Mouse (Mus musculus) embryo, embryonic 11 days (tissue): ENCODE measurements around the gene Vmn2r111.
"Not testable (repeated sequence)": the region's sequence is repeated elsewhere in the genome, so short reads cannot be mapped to it uniquely, and the experiment has no call there.

Experiments
- DNase-seq: peaks from one replicate; pipeline ENCODE4 v3.0.0-alpha.2; 2015

Vmn2r111 gene

DNA sequence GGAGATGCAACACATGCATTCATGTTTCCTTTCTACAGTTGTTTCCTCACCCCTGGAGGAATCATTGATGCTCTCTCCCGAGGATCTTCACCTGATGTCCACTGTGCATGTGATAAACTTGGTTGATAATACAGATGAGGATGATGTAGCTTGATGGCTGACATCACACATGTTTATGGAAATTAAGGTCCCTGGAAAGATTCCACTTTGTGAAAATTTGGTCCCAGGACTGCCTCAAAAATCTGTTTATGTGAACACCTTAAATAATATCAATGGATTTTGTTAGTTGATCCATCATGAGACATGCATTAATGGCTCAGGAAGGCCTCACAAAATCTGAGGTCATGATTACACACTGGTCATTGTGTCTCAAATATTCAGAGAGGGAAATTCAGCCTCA, at the start of gene Vmn2r111:
Gene Vmn2r111, minus strand, starts transcription at position 101 of the 400 bp plus-strand sequence.
- not testable (repeated sequence) for DNase-seq

DNA sequence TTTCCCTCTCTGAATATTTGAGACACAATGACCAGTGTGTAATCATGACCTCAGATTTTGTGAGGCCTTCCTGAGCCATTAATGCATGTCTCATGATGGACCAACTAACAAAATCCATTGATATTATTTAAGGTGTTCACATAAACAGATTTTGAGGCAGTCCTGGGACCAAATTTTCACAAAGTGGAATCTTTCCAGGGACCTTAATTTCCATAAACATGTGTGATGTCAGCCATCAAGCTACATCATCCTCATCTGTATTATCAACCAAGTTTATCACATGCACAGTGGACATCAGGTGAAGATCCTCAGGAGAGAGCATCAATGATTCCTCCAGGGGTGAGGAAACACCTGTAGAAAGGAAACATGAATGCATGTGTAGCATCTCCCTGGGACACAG, 27.4 kb upstream of the Vmn2r111 start, which contains the start of gene Vmn2r112:
Gene Vmn2r112, plus strand, starts transcription at position 301 of the 400 bp plus-strand sequence.
- DNase-seq: not testable (repeated sequence)

- not testable (repeated sequence) for DNase-seq
Observed at GRCm38 (mm10) chr17:22520467-22520866, 52.8 kb downstream of the Vmn2r111 start.

DNA sequence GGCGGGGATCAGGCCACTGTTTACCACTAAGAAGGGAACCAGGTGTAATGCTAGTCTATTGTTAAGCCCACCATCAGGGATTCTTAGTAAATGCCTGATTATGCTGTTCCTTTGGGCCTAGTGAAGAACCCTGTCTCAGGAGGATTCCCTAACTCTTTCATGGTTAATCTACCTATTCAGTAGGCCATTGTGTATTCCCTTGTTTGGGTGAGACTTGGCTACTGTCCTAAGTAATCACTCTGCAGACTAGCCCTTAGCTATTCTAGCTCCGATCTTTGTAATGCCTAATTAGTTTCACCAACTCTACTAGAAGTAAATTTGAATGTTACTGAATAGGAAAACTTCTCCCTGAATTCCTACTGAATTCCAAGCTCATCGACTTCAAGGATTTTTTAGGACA, 53.2 kb downstream of the Vmn2r111 start:
- not testable (repeated sequence) for DNase-seq

GRCm38 (mm10) chr17:22497120-22497519, 76.2 kb downstream of the Vmn2r111 start:
- no peak for DNase-seq
